Mouse (Mus musculus): ENCODE results near the gene Cdk13.

Cdk13 gene

DNA sequence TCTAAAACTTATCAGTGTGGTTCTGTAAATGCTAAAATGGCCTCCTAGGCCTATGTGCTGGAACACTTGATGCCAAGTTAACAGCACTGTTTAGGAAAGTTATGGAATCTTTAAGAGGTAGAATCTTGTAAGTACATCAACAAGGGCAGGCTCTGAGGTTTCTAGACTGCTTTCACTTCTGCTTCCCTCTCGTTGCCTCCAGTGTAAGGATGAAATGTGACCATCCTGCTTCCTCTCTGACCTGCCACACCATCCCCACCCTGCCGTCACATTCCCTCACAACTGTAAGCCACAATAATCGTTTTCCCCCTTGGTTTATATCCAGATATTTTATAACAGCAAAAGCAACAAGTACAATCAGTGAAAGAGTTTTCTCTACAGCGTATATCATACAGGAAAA, 49.9 kb downstream of the Cdk13 start:
- DNase-seq: peak; percentile 26

DNA sequence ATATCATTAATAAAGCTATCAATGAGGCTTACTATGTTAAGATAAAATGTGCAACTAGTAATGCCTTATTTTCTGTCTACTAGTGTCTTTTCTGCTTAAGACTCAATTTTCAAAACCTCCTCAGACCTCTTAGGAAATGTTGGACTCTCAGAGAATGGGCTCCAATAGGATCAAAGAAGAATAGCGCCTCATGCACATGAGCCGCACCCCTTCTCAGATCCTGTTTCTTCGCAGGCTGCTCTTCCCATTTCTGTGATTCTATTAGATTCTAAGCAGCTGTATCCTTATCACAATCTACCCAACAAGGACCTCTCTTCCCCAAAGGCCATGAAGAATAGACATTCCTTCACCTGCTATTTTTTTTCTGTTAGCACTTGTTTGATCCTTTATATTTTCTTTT, 76.1 kb downstream of the Cdk13 start:
- DNase-seq: no peak

DNA sequence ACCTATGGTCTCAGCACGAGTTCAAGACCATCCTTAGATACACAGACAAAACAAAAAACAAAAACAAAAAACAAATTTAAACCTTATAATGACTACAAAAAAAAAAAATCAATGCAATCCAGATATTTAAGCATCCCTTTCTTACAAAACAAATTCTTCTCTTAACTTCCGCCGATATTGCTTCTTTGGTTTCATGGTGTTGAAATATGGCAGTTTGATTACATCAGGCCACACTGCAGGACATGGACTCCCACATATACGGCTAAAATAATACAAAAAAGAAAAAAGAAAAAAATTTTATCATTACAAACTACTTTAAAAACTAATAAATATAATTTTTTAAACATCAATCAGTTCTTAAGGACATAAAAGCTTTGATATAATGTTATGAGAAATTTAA, 77.0 kb downstream of the Cdk13 start:
- DNase-seq: no peak

DNA sequence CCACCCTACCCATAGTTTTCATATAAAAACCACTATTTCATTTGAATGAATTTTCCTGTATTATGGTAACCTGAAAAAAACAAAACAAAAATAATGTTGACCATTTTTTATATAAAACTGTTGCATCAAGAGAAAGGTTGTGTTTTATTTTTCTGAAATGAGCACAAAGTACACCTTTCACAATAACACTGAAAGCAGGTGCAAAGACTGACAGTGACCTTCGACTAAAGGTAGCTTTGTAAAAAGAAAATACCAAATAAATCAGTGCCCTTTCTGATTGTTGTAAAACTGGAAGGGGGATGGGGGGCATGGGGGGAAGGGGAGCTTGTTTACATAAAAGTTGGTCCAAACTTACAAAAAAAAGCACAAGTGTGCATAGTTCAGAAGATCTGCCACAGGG, 87.5 kb downstream of the Cdk13 start:
- no peak for DNase-seq

DNA sequence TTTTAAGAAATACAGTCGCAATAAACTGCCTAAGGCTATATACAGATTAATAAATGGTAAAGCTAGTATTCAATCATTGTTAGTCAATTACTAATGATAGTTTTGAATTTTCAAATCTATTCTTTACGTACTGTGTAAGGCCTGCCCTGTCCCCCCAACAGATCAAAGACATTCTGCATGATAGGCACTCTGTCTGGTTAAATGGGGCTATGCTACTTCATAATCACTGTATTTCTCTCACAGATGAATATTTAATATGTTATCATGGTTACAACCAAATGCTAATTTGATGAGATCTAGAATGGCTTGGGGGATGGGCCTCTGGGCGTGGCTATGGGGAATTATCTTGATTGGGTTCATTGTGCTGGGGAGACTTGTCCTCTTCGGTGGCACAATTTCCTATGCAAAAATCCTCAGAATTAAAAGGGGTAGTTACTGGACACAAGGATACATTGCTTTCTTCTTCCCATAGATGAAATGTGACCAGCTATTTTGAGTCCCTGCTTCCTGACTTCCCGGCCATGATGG, 96.0 kb downstream of the Cdk13 start:
- no peak for DNase-seq

DNA sequence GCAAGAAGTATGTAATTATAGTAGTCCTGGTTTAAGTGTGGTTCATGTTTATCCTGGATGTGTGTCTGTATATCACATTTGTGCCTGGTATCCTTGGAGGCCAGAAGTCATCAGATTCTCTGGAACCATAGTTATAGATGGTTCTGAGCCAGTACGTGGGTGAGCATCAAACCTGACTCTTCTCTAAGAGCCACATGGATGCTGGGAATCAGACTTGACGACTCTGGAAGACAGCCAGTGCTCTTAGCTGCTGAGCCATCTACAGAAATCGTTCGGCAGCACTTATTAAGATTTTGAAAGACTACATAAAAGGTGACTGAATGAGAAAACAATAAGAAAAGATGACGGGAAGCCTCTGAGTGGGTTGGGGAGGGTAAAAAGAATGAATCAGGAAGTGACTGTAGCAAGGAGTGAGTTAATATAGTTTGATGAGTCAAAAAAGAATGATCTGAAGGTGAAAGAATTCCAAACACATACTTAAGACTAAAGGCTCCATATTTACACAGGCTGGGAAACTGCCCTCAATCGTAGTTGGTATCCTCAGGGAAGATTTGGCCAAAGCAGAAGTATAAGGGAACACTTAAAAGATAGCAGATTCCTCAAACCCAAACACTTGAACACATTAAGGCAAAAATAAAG, 99.6 kb downstream of the Cdk13 start:
- no peak for DNase-seq

DNA sequence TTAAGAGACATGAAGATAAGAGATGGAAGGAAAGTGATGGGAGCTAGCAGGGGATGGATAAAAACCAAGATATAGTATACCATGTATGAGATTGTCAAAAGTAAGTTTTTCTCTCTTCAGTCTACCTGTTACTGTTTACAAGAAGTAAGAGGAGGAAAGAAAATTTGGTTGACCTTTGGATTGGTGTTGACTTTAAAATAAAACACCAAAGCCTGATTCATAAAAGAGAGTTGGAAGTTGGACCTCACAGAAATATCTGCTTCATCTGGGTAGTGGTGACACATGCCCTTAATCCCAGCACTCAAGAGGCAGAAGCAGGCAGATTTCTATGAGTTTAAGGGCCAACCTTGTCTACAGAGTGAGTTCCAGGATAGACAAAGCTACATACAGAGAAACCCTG, 102.6 kb downstream of the Cdk13 start:
- no peak for DNase-seq

DNA sequence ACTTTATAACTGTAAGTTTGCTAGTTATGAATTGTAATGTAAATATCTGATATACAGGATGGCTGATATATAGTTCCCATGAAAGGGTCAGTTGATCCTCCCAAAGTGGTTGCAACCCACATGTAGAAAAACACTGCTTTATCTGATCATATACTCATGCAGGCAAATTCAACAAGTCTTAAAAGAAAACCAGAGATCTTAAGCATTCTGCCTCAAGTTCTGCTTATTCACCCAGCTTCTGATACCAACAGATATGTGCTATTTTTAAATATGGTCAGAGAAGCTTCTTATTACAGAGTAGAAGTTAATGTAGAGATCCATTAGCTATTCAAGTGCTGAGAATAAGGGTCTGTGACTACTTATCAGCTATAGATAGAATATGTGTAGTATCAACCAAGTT, 103.6 kb downstream of the Cdk13 start:
- no peak for DNase-seq

DNA sequence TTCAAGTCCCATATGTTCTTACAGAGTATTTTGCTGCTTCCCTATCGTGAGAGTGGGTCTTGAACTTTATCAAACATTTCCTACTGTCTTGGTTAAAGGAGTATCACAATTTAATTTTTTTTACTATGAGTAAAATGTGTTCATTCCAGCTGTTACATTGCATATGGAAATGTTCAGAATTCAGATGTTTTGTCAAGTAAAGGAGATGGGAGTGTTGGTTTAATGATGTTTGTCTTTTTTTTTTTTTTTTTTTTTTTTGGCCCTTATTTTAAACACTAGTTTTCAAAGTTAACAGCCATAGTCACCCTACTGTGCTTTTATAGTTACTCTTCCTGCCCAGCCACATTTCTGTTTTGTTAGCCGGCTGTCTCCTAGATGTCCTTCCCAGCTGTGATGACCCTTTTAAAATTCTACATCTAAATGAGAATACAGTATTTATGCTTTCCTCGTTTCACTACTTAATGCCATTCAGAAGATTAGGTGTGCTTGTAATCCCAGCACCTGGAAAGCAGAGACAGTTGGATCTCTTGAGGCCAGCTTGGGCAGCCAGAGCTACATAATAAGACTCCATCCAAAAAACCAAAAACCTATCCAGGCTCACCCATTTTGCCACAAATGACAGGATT, 104.7 kb downstream of the Cdk13 start:
- no peak for DNase-seq

DNA sequence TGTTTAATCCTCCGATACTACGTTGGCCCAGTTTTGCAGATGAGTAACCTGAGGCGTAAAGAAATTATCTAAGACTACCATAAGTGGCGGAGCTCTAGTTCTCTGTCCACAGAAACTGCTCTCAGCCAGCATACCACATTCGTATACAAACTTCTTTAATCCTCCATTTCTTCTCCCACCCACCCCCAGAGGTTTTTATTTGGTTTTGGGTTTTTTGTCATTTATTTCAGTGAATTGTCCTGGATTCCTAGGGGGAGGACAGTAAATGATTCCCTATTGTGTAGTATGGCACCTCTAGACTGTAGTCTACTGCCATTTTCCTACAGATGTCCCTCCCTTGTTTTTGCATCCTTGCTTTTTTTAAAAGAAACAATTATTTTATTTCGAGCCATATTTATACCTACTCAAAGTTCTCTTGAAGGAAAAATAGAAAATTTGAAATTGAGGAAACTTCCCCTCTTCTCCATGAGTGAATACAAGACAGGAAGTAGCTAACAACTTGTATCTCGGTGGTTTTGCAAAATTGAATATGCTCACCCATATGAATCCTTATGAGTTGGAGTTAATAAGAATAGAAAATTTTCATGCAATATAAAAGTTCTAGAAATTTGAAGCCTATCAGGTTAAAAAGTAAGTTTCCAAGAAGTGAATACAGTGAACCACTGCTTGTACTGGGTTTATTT, 108.9 kb downstream of the Cdk13 start:
- peak; percentile 11 for DNase-seq

DNA sequence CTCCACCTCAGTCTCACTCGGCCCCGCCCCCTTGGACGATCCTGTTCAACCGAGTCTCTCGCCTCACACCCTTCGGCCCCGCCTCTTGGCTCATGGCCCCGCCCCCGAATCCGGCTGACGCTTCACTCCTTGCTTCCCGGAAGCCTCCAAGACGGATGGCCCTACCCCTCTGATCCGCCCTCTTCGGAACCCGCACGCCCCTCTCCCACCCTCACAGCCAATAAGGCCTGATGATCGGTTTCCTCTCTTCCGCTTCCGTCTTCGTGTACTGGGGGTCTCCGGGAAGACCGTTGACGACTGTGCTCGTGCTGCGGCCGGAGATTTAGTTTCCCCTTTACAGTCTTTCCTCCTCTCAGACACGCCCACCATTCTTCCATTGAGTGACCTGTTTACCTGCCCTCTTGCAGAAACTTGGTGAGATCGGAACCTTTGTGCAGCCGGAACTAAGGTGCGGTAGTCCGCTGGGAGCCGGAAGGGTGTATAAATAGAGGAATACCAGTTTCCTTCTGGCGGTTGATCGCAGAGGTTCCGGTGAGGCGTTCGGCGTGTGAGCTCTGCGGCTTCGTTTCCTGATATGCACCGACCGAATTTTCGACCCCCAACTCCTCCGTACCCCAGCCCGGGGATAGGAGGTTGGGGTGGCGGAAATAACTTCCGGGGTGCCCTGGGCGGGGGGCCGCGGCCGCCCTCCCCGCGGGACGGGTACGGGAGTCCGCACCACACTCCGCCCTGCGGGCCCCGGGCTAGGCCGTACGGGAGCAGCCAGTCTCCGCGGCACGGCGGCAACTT, 109.8 kb downstream of the Cdk13 start, which contains the start of the genes Mplkip and Sugct:
TSS of gene Mplkip (plus strand) at position 282 of the 789 bp plus-strand sequence.
TSS of gene Sugct (minus strand) at position 643 of the 789 bp plus-strand sequence.
- DNase-seq: peak; percentile 100

DNA sequence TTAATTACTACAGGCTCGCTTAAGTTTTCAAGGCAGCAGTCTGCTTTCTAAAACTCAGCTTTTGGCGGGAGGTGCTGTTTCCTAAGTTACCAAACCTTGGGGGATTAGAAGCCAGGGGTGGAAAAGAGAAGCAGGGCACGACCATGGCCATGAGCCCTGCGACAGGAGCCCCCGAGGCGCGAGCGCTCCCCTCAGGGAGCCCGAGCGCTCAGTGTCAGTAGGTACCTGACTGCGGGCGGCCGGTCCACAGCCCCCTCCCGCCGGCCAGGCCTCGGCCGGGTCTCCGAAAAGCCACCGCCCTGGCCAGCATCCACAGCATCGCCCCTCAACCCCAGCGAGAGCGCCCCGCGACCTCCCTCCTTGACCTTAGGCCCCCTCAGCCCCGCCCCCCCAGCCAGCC, 110.5 kb downstream of the Cdk13 start:
- no peak for DNase-seq

DNA sequence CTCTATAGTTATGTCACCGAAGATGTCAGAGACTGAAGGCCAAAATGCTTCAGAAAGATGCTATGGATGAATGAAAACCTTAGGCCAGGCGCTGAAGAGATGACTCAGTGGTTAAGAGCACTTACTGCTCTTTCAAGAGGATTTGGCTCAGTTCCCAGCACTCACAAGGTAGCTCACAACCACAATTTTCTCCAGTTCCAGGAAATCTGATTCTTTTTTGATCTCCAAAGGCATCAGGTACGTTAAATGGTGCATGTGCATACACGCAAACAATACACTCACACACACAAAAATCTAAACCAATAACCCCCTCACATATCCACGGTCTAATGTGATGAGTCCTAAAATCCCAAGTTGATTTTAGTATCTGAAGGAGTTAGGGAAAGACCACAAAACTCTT, 111.1 kb downstream of the Cdk13 start:
- peak; percentile 62 for DNase-seq

DNA sequence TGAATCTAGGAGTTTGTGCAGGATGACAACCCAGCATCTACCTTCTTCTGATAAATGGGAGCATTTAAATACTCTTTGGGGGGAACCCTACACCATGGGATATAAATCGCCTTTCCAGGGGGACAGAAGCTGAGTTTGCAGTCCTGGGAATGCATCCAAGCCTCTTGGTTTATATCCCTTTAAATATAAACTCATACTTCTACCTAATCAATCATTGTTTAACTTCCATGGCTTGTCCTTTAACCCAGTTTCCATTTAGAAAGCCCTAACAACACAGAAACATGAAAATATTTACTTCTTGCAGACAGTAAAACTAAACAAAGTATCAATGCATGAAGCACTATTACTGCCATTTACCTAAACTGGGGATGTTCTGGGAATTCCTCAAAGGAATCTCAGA, 113.5 kb downstream of the Cdk13 start:
- no peak for DNase-seq

DNA sequence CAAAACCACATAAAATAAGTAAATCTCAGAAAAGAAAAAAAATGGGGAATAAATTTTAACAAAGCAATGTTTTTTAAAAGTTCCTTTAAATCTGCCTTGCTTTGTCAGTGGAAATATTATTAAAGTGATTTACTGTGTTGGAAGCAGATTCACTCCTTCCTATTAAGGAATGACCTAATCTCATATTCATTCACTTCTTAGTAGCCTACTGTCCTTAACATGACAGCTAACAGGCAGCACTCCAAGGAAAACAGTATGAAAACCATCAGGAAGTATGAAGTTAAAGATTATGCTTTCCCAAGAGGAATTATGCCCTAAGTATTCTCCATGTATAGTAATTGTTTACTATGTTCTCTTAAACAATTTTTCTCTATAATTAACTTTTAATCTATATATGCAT, 114.2 kb downstream of the Cdk13 start:
- DNase-seq: no peak

DNA sequence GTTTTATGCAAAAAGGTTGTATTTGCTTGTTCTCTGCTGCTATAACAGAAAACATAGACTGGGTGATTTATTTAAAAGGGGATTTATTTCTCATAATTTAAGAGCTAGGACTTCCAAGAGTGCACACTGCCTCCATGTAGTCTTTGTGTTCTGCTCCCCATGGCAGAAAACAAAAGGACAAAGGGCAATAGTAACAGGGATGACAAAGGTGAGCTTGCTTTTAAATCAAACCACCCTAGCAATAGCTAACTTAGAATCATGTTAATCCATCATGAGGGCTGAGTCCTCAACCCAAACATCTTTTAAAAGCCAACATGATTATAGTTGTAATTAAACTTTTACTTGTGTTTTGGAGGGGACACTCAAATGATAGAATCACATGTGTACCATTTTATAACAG, 115.4 kb downstream of the Cdk13 start:
- DNase-seq: no peak

DNA sequence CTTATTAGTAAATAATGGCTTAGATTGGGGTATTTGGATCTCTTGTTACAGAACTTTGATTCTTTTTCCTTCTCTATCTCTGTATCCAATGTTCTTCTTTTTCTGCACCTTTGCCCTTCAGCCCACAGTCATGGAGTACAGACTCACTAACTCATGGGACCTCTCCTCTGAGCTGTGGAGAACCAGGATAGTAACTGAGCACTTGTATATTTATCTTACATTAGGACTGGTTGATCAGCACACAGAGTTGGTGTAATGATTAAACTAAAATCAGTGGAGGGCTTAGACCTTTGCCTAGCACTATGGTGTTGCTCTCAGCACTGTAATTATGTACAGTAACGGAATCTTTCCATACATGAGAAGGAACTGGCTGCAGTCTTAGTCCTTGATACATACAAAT, 133.8 kb downstream of the Cdk13 start:
- no peak for DNase-seq

DNA sequence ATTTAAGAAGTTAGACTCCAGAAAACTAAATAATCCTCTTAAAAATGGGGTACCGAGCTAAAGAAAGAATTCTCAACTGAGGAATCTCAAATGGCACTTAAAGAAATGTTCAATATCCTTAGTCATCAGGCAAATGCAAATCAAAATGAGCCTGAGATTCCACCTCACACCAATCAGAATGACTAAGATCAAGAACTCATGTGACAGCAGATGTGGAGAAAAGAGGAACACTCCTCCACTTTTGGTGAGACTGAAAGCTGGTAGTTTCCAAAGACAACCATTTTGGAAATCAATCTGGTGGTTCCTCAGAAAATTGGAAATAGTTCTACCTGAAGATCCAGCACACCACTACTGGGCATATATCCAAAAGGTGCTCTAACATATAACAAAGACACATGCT, 137.5 kb downstream of the Cdk13 start:
- DNase-seq: no peak
